Mouse (Mus musculus) macrophage (primary cell): ENCODE results near the gene Rasgrp1. TPM values are rescaled to one million over a fixed set of nuclear protein-coding genes. Genes with fewer than 3 reads are reported as not detected.
A peak's percentile ranks its signal among the peaks of the same experiment; 100 is the strongest.

Experiments
- H3K27ac ChIP-seq: fragments of 350-480 bp; formaldehyde crosslinking; 2 replicates; pipeline ENCODE4 v1.9.0; 2021
- H3K36me3 ChIP-seq: fragments of 350-480 bp; formaldehyde crosslinking; 2 replicates; pipeline ENCODE4 v1.9.0; 2021; ENCODE audit errors: inconsistent target
- H3K4me3 ChIP-seq: fragments of 350-480 bp; formaldehyde crosslinking; 2 replicates; pipeline ENCODE4 v1.9.0; 2021; ENCODE audit errors: inconsistent target
- H3K79me2 ChIP-seq: fragments of 350-480 bp; formaldehyde crosslinking; 2 replicates; pipeline ENCODE4 v1.9.0; 2021; ENCODE audit errors: inconsistent target
- WGBS: methylation state at CpG from one replicate; pipeline ENCODE4 v1.1.7; 2026; ENCODE audit warnings: inconsistent platforms; ENCODE audit not compliant: missing documents; 5-methylcytosine and 5-hydroxymethylcytosine counted together
- polyA plus RNA-seq: library from polyadenylated mRNA; stranded (reverse); fragments of 250-400 nt; gene quantifications from 3 replicates; pipeline ENCODE4 v1.2.4, GENCODE M21; 2018; ENCODE audit warnings: inconsistent platforms

Rasgrp1 gene
- polyA plus RNA-seq, 1 experiment from 2014 or later, result 0.10 TPM

GRCm38 (mm10) chr2:117312030-117312429, 30.8 kb downstream of the Rasgrp1 start:
- WGBS, result 92% methylated on average over 2 of the region's 2 CpGs
- H3K27ac ChIP-seq, result no peak overlapping the region
- no peaks in the 10 kb centered on the region for H3K36me3 ChIP-seq
- no peaks in the 10 kb centered on the region for H3K79me2 ChIP-seq
- H3K4me3 ChIP-seq, result no peak overlapping the region

- H3K27ac ChIP-seq, result no peak overlapping the region
- H3K79me2 ChIP-seq, result no peaks in the 10 kb centered on the region
- H3K4me3 ChIP-seq, result no peak overlapping the region
- 92% methylated on average over 1 of the region's 1 CpGs for WGBS
- H3K36me3 ChIP-seq, result no peaks in the 10 kb centered on the region
These were observed 31.5 kb downstream of the Rasgrp1 start for GRCm38 (mm10) chr2:117311349-117311748.

- Histone ChIP-seq H3K36me3 (no peaks in the 10 kb centered on the region), H3K79me2 (no peaks in the 10 kb centered on the region), H3K27ac (no peak overlapping the region), H3K4me3 (no peak overlapping the region)
- WGBS, result 86% methylated on average over 2 of the region's 2 CpGs
These were observed 33.8 kb downstream of the Rasgrp1 start for GRCm38 (mm10) chr2:117309046-117309445.

GRCm38 (mm10) chr2:117307959-117308358, 34.8 kb downstream of the Rasgrp1 start:
- WGBS, result 82% methylated on average over 3 of the region's 3 CpGs
- Histone ChIP-seq H3K27ac (no peak overlapping the region), H3K79me2 (no peaks in the 10 kb centered on the region), H3K4me3 (no peak overlapping the region), H3K36me3 (no peaks in the 10 kb centered on the region)

- Histone ChIP-seq H3K36me3 (no peaks in the 10 kb centered on the region), H3K27ac (no peak overlapping the region), H3K79me2 (no peaks in the 10 kb centered on the region), H3K4me3 (no peak overlapping the region)
- WGBS, result 99% methylated on average over 5 of the region's 5 CpGs
These were observed 37.9 kb downstream of the Rasgrp1 start for GRCm38 (mm10) chr2:117304941-117305340.

GRCm38 (mm10) chr2:117303391-117304350, 39.1 kb downstream of the Rasgrp1 start:
- H3K36me3 ChIP-seq, result no peaks in the 10 kb centered on the region
- WGBS, result 44% methylated on average over 12 of the region's 12 CpGs
- H3K4me3 ChIP-seq, result no peak overlapping the region
- no peak overlapping the region for H3K27ac ChIP-seq
- H3K79me2 ChIP-seq, result no peaks in the 10 kb centered on the region

GRCm38 (mm10) chr2:117299596-117300448, 43.0 kb downstream of the Rasgrp1 start:
- Histone ChIP-seq H3K27ac (no peak overlapping the region), H3K4me3 (no peak overlapping the region)

GRCm38 (mm10) chr2:117288291-117288690, 54.5 kb downstream of the Rasgrp1 start:
- no peak overlapping the region for H3K27ac ChIP-seq
- no peaks in the 10 kb centered on the region for H3K36me3 ChIP-seq
- no peak overlapping the region for H3K4me3 ChIP-seq
- 93% methylated on average over 7 of the region's 7 CpGs for WGBS
- no peaks in the 10 kb centered on the region for H3K79me2 ChIP-seq

More at GRCm38 (mm10) chr2:117299596-117300448, 43.0 kb downstream of the Rasgrp1 start:
- no peaks in the 10 kb centered on the region for H3K79me2 ChIP-seq
- WGBS, result 57% methylated on average over 16 of the region's 16 CpGs
- no peaks in the 10 kb centered on the region for H3K36me3 ChIP-seq

- WGBS, result 70% methylated on average over 11 of the region's 11 CpGs
- no peaks in the 10 kb centered on the region for H3K79me2 ChIP-seq
- H3K27ac ChIP-seq, result no peak overlapping the region
- H3K4me3 ChIP-seq, result no peak overlapping the region
- peaks cover 26% of the 10 kb centered on the region; the same call in 1 of the 2 replicates for H3K36me3 ChIP-seq
These were observed 78.9 kb downstream of the Rasgrp1 start for GRCm38 (mm10) chr2:117263786-117264408.

GRCm38 (mm10) chr2:117262184-117262583, 80.6 kb downstream of the Rasgrp1 start:
- no peak overlapping the region for H3K4me3 ChIP-seq
- H3K79me2 ChIP-seq, result peaks cover 4% of the 10 kb centered on the region; the same call in 1 of the 2 replicates
- WGBS, result 58% methylated on average over 4 of the region's 5 CpGs
- H3K36me3 ChIP-seq, result peaks cover 10% of the 10 kb centered on the region; the same call in 1 of the 2 replicates
- no peak overlapping the region for H3K27ac ChIP-seq

GRCm38 (mm10) chr2:117257617-117258016, 85.2 kb downstream of the Rasgrp1 start:
- H3K36me3 ChIP-seq, result no peaks in the 10 kb centered on the region; the same call in 1 of the 2 replicates
- no peak overlapping the region for H3K27ac ChIP-seq
- 100% methylated on average over 1 of the region's 1 CpGs for WGBS
- peaks cover 46% of the 10 kb centered on the region for H3K79me2 ChIP-seq
- H3K4me3 ChIP-seq, result no peak overlapping the region

GRCm38 (mm10) chr2:117255415-117255814, 87.4 kb downstream of the Rasgrp1 start:
- Histone ChIP-seq H3K27ac (no peak overlapping the region), H3K4me3 (no peak overlapping the region), H3K79me2 (peaks cover 68% of the 10 kb centered on the region), H3K36me3 (no peaks in the 10 kb centered on the region; the same call in 1 of the 2 replicates)
- 92% methylated on average over 2 of the region's 2 CpGs for WGBS

- peaks cover 52% of the 10 kb centered on the region for H3K79me2 ChIP-seq
- no peak overlapping the region for H3K27ac ChIP-seq
- peak overlapping the region; percentile 75 for H3K4me3 ChIP-seq
- no peaks in the 10 kb centered on the region for H3K36me3 ChIP-seq
- under 1% methylated on average over 19 of the region's 24 CpGs for WGBS
These were observed 92.7 kb downstream of the Rasgrp1 start for GRCm38 (mm10) chr2:117250001-117250510.
